Mouse (Mus musculus): ENCODE data around the gene Ybx2.

- TF ChIP-seq POLR2A (IDR thresholded peaks at IDR 0.05; ENCODE audit: control insufficient read depth, extremely low read depth, insufficient read depth, low read length, poor library complexity) (no peak), CTCF (IDR thresholded peaks at IDR 0.05; ENCODE audit: borderline replicate concordance, control insufficient read depth, extremely low read depth, insufficient read depth, low read length, poor library complexity) (no peak)
Observed at GRCm38 (mm10) chr11:69915667-69916627, 19.6 kb upstream of the Ybx2 start.

All from thymus, adult 2 months (tissue).